Mouse (Mus musculus): Measurements from ENCODE around the gene Kcnj10. TPM values are rescaled to one million over a fixed set of nuclear protein-coding genes. Genes with fewer than 3 reads are reported as not detected.

The Kcnj10 gene
- polyA plus RNA-seq, 1 experiment from 2014 or later = not detected

DNA sequence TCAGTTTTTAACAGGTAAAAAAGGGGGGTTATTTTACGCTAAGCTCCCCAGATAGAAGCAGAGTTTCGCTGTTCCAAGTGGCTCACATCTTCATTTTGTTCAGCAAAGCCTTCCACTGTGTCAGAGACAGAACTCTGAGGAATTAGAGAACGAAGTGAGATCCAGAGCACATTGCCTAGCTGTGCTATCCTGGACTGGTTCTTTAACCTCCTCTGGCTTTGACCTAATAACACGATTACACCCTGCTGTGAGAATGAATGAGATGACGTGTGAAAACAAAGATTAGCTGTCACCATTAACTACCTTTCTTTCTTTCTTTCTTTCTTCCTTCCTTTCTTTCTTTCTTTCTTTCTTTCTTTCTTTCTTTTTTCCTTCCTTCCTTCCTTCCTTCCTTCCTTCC lies 68.4 kb downstream of the Kcnj10 start:
- H3K27me3 ChIP-seq (ENCODE audit: control insufficient read depth, insufficient read depth, low read length) = peaks cover 7% of the 10 kb centered on the region
- H3K4me2 ChIP-seq (ENCODE audit: low read length) = no peak overlapping the region
- no peak overlapping the region for H3K9ac ChIP-seq (ENCODE audit: low read length)
- no peaks in the 10 kb centered on the region for H3K4me1 ChIP-seq (ENCODE audit: control insufficient read depth in 2 of 2, insufficient read depth in 2 of 2, low read length in 2 of 2)
- H3K4me3 ChIP-seq (ENCODE audit: control insufficient read depth in 1 of 2, insufficient read depth in 1 of 2, low read depth in 1 of 2, low read length in 2 of 2) = no peak overlapping the region
- no peak overlapping the region for H3K27ac ChIP-seq (replicated peaks in 1 of 2; ENCODE audit: control insufficient read depth in 1 of 2, insufficient read depth in 1 of 2, low read depth in 2 of 2, low read length in 2 of 2)
- no peak for ATAC-seq (ENCODE audit: insufficient number of reproducible peaks, insufficient read depth, low FRiP score, low read depth)
- H3K36me3 ChIP-seq (ENCODE audit: control insufficient read depth, insufficient read depth, low read length) = no peaks in the 10 kb centered on the region
- WGBS = 10% methylated on average over 5 of the region's 5 CpGs
- no peaks in the 10 kb centered on the region for H3K9me3 ChIP-seq (ENCODE audit: control insufficient read depth, low read length)

- no peak for ATAC-seq (ENCODE audit: insufficient number of reproducible peaks, insufficient read depth, low FRiP score, low read depth)
- H3K9ac ChIP-seq (ENCODE audit: low read length) = no peak overlapping the region
- 3% methylated on average over 4 of the region's 4 CpGs for WGBS
Measured at GRCm38 (mm10) chr1:172410806-172411205, 69.8 kb downstream of the Kcnj10 start.

DNA sequence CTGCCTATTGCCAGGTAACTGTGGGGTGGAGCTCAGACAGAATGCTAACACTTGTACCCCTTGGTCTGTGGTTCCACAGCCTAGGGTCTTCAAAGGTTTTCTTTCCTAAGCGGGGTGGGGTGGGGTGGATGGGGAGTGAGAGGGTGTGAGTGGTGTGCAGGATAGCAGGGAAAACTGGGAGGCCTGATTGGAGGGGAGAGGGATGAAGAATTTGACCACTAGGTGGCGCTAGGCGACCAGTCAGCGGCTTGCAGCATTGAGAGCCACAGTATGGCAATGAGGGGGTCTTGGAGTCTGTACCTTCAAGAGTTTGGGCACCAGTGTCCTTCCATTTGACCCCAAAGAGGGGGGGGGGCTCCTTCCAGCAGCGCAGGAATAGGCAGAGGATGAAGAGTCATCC lies 71.2 kb downstream of the Kcnj10 start:
- no peaks in the 10 kb centered on the region for H3K4me1 ChIP-seq (ENCODE audit: control insufficient read depth in 2 of 2, insufficient read depth in 2 of 2, low read length in 2 of 2)
- 0 out of 2 replicates have a peak, but pooled peaks have one; percentile 35 for ATAC-seq (ENCODE audit: insufficient number of reproducible peaks, insufficient read depth, low FRiP score, low read depth)
- no peak overlapping the region for H3K27ac ChIP-seq (replicated peaks in 1 of 2; ENCODE audit: control insufficient read depth in 1 of 2, insufficient read depth in 1 of 2, low read depth in 2 of 2, low read length in 2 of 2)
- WGBS = under 1% methylated on average over 5 of the region's 5 CpGs
- peaks cover 7% of the 10 kb centered on the region for H3K27me3 ChIP-seq (ENCODE audit: control insufficient read depth, insufficient read depth, low read length)
- no peak overlapping the region for H3K9ac ChIP-seq (ENCODE audit: low read length)
- H3K4me3 ChIP-seq (ENCODE audit: control insufficient read depth in 1 of 2, insufficient read depth in 1 of 2, low read depth in 1 of 2, low read length in 2 of 2) = no peak overlapping the region
- H3K9me3 ChIP-seq (ENCODE audit: control insufficient read depth, low read length) = no peaks in the 10 kb centered on the region
- H3K36me3 ChIP-seq (ENCODE audit: control insufficient read depth, insufficient read depth, low read length) = no peaks in the 10 kb centered on the region
- H3K4me2 ChIP-seq (ENCODE audit: low read length) = no peak overlapping the region

More at GRCm38 (mm10) chr1:172410806-172411205, 69.8 kb downstream of the Kcnj10 start:
- Histone ChIP-seq H3K9me3 (ENCODE audit: control insufficient read depth, low read length) (no peaks in the 10 kb centered on the region), H3K36me3 (ENCODE audit: control insufficient read depth, insufficient read depth, low read length) (no peaks in the 10 kb centered on the region), H3K27me3 (ENCODE audit: control insufficient read depth, insufficient read depth, low read length) (peaks cover 7% of the 10 kb centered on the region), H3K4me3 (ENCODE audit: control insufficient read depth in 1 of 2, insufficient read depth in 1 of 2, low read depth in 1 of 2, low read length in 2 of 2) (no peak overlapping the region), H3K27ac (replicated peaks in 1 of 2; ENCODE audit: control insufficient read depth in 1 of 2, insufficient read depth in 1 of 2, low read depth in 2 of 2, low read length in 2 of 2) (no peak overlapping the region), H3K4me1 (ENCODE audit: control insufficient read depth in 2 of 2, insufficient read depth in 2 of 2, low read length in 2 of 2) (no peaks in the 10 kb centered on the region), H3K4me2 (ENCODE audit: low read length) (no peak overlapping the region)

DNA sequence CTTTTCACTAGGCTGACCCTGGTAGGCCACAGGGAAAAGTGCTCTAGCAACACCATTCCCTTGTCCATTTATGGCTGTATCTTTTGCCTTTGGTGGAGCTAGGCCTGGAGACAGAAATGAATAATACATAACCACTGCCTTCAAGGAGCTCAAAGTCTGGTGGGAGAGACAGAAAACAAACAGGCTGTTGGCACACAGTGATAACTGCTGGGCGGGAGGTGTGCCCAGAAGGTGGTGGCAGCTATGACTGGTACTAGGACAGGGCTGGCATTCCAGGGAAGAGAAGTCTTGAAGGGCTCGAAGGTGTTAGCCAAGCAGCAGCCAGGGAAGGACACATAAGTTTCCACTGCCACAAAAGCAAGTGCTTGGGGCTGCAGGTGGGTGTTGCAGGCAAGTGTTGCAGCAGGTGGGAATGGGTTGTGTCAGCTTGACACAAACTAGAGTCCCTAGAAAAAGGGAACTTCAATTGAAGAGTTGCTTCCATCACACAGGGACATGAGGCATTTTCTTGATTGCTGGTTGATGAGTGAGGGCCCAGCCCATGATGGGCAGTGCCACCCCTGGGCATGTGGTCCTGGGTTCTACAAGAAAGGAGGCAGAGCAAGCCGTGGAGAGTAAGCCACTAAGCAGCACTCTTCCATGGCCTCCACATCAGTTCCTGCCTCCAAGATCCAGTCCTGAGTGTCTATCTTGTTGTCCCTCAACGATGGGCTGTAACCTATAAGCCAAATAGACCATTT lies 72.7 kb downstream of the Kcnj10 start:
- Histone ChIP-seq H3K4me2 (ENCODE audit: low read length) (no peak overlapping the region), H3K27ac (replicated peaks in 1 of 2; ENCODE audit: control insufficient read depth in 1 of 2, insufficient read depth in 1 of 2, low read depth in 2 of 2, low read length in 2 of 2) (no peak overlapping the region), H3K9ac (ENCODE audit: low read length) (no peak overlapping the region), H3K36me3 (ENCODE audit: control insufficient read depth, insufficient read depth, low read length) (no peaks in the 10 kb centered on the region), H3K9me3 (ENCODE audit: control insufficient read depth, low read length) (no peaks in the 10 kb centered on the region), H3K4me1 (ENCODE audit: control insufficient read depth in 2 of 2, insufficient read depth in 2 of 2, low read length in 2 of 2) (no peaks in the 10 kb centered on the region), H3K27me3 (ENCODE audit: control insufficient read depth, insufficient read depth, low read length) (no peaks in the 10 kb centered on the region), H3K4me3 (ENCODE audit: control insufficient read depth in 1 of 2, insufficient read depth in 1 of 2, low read depth in 1 of 2, low read length in 2 of 2) (no peak overlapping the region)
- no peak for ATAC-seq (ENCODE audit: insufficient number of reproducible peaks, insufficient read depth, low FRiP score, low read depth)
- 66% methylated on average over 4 of the region's 4 CpGs for WGBS

DNA sequence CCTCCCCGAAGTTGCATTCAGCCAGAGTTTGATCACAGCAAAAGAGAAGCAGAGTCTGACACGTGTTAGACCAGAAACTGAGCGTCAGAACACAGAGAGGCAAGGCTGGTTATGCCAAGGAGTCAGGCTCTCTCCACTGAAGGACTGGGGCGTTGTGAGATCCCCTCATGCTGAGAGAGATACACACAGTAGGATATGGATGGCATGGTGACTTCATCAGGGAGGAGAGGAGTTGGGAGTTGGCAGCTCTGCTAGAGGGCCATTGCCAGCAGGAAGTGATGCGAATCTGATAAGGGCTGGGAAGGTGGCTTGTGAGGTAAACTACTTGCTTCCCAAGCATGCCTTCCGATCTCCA lies 73.2 kb downstream of the Kcnj10 start:
- no peak overlapping the region for H3K4me2 ChIP-seq (ENCODE audit: low read length)
- H3K27ac ChIP-seq (replicated peaks in 1 of 2; ENCODE audit: control insufficient read depth in 1 of 2, insufficient read depth in 1 of 2, low read depth in 2 of 2, low read length in 2 of 2) = no peak overlapping the region
- no peak overlapping the region for H3K4me3 ChIP-seq (ENCODE audit: control insufficient read depth in 1 of 2, insufficient read depth in 1 of 2, low read depth in 1 of 2, low read length in 2 of 2)
- no peaks in the 10 kb centered on the region for H3K27me3 ChIP-seq (ENCODE audit: control insufficient read depth, insufficient read depth, low read length)
- no peak for ATAC-seq (ENCODE audit: insufficient number of reproducible peaks, insufficient read depth, low FRiP score, low read depth)
- H3K9me3 ChIP-seq (ENCODE audit: control insufficient read depth, low read length) = no peaks in the 10 kb centered on the region
- no peak overlapping the region for H3K9ac ChIP-seq (ENCODE audit: low read length)
- H3K4me1 ChIP-seq (ENCODE audit: control insufficient read depth in 2 of 2, insufficient read depth in 2 of 2, low read length in 2 of 2) = no peaks in the 10 kb centered on the region
- no peaks in the 10 kb centered on the region for H3K36me3 ChIP-seq (ENCODE audit: control insufficient read depth, insufficient read depth, low read length)
- WGBS = 88% methylated on average over 6 of the region's 6 CpGs

- no peak for ATAC-seq (ENCODE audit: insufficient number of reproducible peaks, insufficient read depth, low FRiP score, low read depth)
- H3K4me1 ChIP-seq (ENCODE audit: control insufficient read depth in 2 of 2, insufficient read depth in 2 of 2, low read length in 2 of 2) = no peaks in the 10 kb centered on the region
- WGBS = 89% methylated on average over 7 of the region's 7 CpGs
- no peak overlapping the region for H3K9ac ChIP-seq (ENCODE audit: low read length)
- H3K27me3 ChIP-seq (ENCODE audit: control insufficient read depth, insufficient read depth, low read length) = no peaks in the 10 kb centered on the region
- H3K4me3 ChIP-seq (ENCODE audit: control insufficient read depth in 1 of 2, insufficient read depth in 1 of 2, low read depth in 1 of 2, low read length in 2 of 2) = no peak overlapping the region
- H3K9me3 ChIP-seq (ENCODE audit: control insufficient read depth, low read length) = no peaks in the 10 kb centered on the region
- no peak overlapping the region for H3K27ac ChIP-seq (replicated peaks in 1 of 2; ENCODE audit: control insufficient read depth in 1 of 2, insufficient read depth in 1 of 2, low read depth in 2 of 2, low read length in 2 of 2)
- H3K36me3 ChIP-seq (ENCODE audit: control insufficient read depth, insufficient read depth, low read length) = no peaks in the 10 kb centered on the region
- no peak overlapping the region for H3K4me2 ChIP-seq (ENCODE audit: low read length)
Measured at GRCm38 (mm10) chr1:172415061-172415460, 74.1 kb downstream of the Kcnj10 start.

- Histone ChIP-seq H3K36me3 (ENCODE audit: control insufficient read depth, insufficient read depth, low read length) (no peaks in the 10 kb centered on the region), H3K9me3 (ENCODE audit: control insufficient read depth, low read length) (no peaks in the 10 kb centered on the region), H3K4me3 (ENCODE audit: control insufficient read depth in 1 of 2, insufficient read depth in 1 of 2, low read depth in 1 of 2, low read length in 2 of 2) (no peak overlapping the region), H3K27me3 (ENCODE audit: control insufficient read depth, insufficient read depth, low read length) (no peaks in the 10 kb centered on the region), H3K9ac (ENCODE audit: low read length) (no peak overlapping the region), H3K4me1 (ENCODE audit: control insufficient read depth in 2 of 2, insufficient read depth in 2 of 2, low read length in 2 of 2) (no peaks in the 10 kb centered on the region), H3K27ac (replicated peaks in 1 of 2; ENCODE audit: control insufficient read depth in 1 of 2, insufficient read depth in 1 of 2, low read depth in 2 of 2, low read length in 2 of 2) (no peak overlapping the region), H3K4me2 (ENCODE audit: low read length) (no peak overlapping the region)
- no peak for ATAC-seq (ENCODE audit: insufficient number of reproducible peaks, insufficient read depth, low FRiP score, low read depth)
- WGBS = 26% methylated on average over 6 of the region's 6 CpGs
Measured at GRCm38 (mm10) chr1:172418173-172418572, 77.2 kb downstream of the Kcnj10 start.

- WGBS = 75% methylated on average over 3 of the region's 3 CpGs
- ATAC-seq (ENCODE audit: insufficient number of reproducible peaks, insufficient read depth, low FRiP score, low read depth) = no peak
- no peaks in the 10 kb centered on the region for H3K27me3 ChIP-seq (ENCODE audit: control insufficient read depth, insufficient read depth, low read length)
- H3K9ac ChIP-seq (ENCODE audit: low read length) = no peak overlapping the region
- no peaks in the 10 kb centered on the region for H3K36me3 ChIP-seq (ENCODE audit: control insufficient read depth, insufficient read depth, low read length)
- no peak overlapping the region for H3K27ac ChIP-seq (replicated peaks in 1 of 2; ENCODE audit: control insufficient read depth in 1 of 2, insufficient read depth in 1 of 2, low read depth in 2 of 2, low read length in 2 of 2)
- no peak overlapping the region for H3K4me3 ChIP-seq (ENCODE audit: control insufficient read depth in 1 of 2, insufficient read depth in 1 of 2, low read depth in 1 of 2, low read length in 2 of 2)
- no peaks in the 10 kb centered on the region for H3K9me3 ChIP-seq (ENCODE audit: control insufficient read depth, low read length)
- H3K4me2 ChIP-seq (ENCODE audit: low read length) = no peak overlapping the region
- peaks cover 0 to 1% of the 10 kb centered on the region in 2 experiments; a peak in 2 of 4 replicates for H3K4me1 ChIP-seq (ENCODE audit: control insufficient read depth in 2 of 2, insufficient read depth in 2 of 2, low read length in 2 of 2)
Measured at GRCm38 (mm10) chr1:172418642-172419041, 77.6 kb downstream of the Kcnj10 start.
